Mouse (Mus musculus): ENCODE results near the gene Prkg1.

- TF ChIP-seq POLR2A (IDR thresholded peaks at IDR 0.05; ENCODE audit: borderline replicate concordance, control insufficient read depth, low read depth, low read length) (no peak), CTCF (IDR thresholded peaks at IDR 0.05; ENCODE audit: control insufficient read depth, insufficient read depth, low read length) (no peak)
Observed at GRCm38 (mm10) chr19:31106036-31106435, 658.8 kb downstream of the Prkg1 start.

All from bone marrow, adult 2 months (tissue).